Mouse (Mus musculus) neural tube, embryonic 13.5 days (tissue): ENCODE data around the gene Mrpl21. TPM values are rescaled to one million over a fixed set of nuclear protein-coding genes. Genes with fewer than 3 reads are reported as not detected.

ENCODE experiments used
- ATAC-seq: fragments of 200-750 bp; cut with Nextera tagmentation; 2 replicates; pipeline ENCODE4 v1.8.0; 2017; ENCODE audit warnings: low read depth, mild to moderate bottlenecking, moderate TSS enrichment, moderate library complexity
- H3K27ac ChIP-seq: fragments of 300-500 bp; sonication (generic); replicated peaks from 2 replicates; pipeline ENCODE4 v1.5.1; 2015; ENCODE audit warnings: moderate library complexity, mild to moderate bottlenecking, inconsistent platforms
- H3K27me3 ChIP-seq: fragments of 300-500 bp; sonication (generic); 2 replicates; pipeline ENCODE4 v1.6.1; 2015; ENCODE audit warnings: mild to moderate bottlenecking, inconsistent platforms
- H3K36me3 ChIP-seq: fragments of 300-500 bp; sonication (generic); 2 replicates; pipeline ENCODE4 v1.6.1; 2015; ENCODE audit warnings: mild to moderate bottlenecking, inconsistent platforms
- H3K4me1 ChIP-seq: fragments of 300-500 bp; sonication (generic); replicated peaks from 2 replicates; pipeline ENCODE4 v1.6.1; 2015; ENCODE audit warnings: inconsistent platforms
- H3K4me2 ChIP-seq: fragments of 300-500 bp; sonication (generic); 2 replicates; pipeline ENCODE4 v1.6.1; 2015; ENCODE audit warnings: inconsistent platforms, mild to moderate bottlenecking, moderate library complexity
- H3K4me3 ChIP-seq: fragments of 300-500 bp; sonication (generic); 2 replicates; pipeline ENCODE4 v1.5.1; 2015; ENCODE audit warnings: mild to moderate bottlenecking, inconsistent platforms
- H3K9ac ChIP-seq: fragments of 300-500 bp; sonication (generic); 2 replicates; pipeline ENCODE4 v1.6.1; 2015; ENCODE audit warnings: moderate library complexity, mild to moderate bottlenecking, inconsistent platforms
- H3K9me3 ChIP-seq: fragments of 300-500 bp; sonication (generic); 2 replicates; pipeline ENCODE4 v1.6.1; 2016; ENCODE audit warnings: inconsistent platforms
- WGBS: fragments of 180-500 bp; shearing (Covaris S2); methylation state at CpG from one replicate; pipeline ENCODE4 v1.1.7; 2015; 5-methylcytosine and 5-hydroxymethylcytosine counted together
- polyA plus RNA-seq: library from polyadenylated mRNA; unstranded; fragments of >200 nt; fragmentation: Nextera tagmentation; extraction: Ambion mirVana; gene quantifications from 2 replicates; pipeline ENCODE4 v1.2.1, GENCODE M21; 2015

Gene Mrpl21
- polyA plus RNA-seq, 1 experiment from 2014 or later: 112 TPM

- no peaks in the 10 kb centered on the region for H3K9me3 ChIP-seq
- 91% methylated on average over 6 of the region's 6 CpGs for WGBS
These were observed 12.9 kb upstream of the Mrpl21 start for GRCm38 (mm10) chr19:3269803-3270202.

GRCm38 (mm10) chr19:3271366-3271765, 11.3 kb upstream of the Mrpl21 start:
- Histone ChIP-seq H3K4me1 (no peaks in the 10 kb centered on the region), H3K4me2 (no peak overlapping the region), H3K27ac (no peak overlapping the region), H3K36me3 (peaks cover 100% of the 10 kb centered on the region), H3K4me3 (no peak overlapping the region), H3K9me3 (no peaks in the 10 kb centered on the region), H3K9ac (no peak overlapping the region), H3K27me3 (no peaks in the 10 kb centered on the region)
- ATAC-seq: no peak
- 87% methylated on average over 6 of the region's 6 CpGs for WGBS

More at GRCm38 (mm10) chr19:3269803-3270202, 12.9 kb upstream of the Mrpl21 start:
- no peak for ATAC-seq
- peaks cover 100% of the 10 kb centered on the region for H3K36me3 ChIP-seq
- no peak overlapping the region for H3K9ac ChIP-seq
- H3K4me3 ChIP-seq: no peak overlapping the region
- no peak overlapping the region for H3K27ac ChIP-seq
- no peaks in the 10 kb centered on the region for H3K4me1 ChIP-seq
- H3K4me2 ChIP-seq: no peak overlapping the region
- no peaks in the 10 kb centered on the region for H3K27me3 ChIP-seq

GRCm38 (mm10) chr19:3273331-3273730, 9.4 kb upstream of the Mrpl21 start:
- no peaks in the 10 kb centered on the region for H3K9me3 ChIP-seq
- 94% methylated on average over 9 of the region's 9 CpGs for WGBS

GRCm38 (mm10) chr19:3275744-3276365, 6.8 kb upstream of the Mrpl21 start:
- no peak overlapping the region for H3K4me2 ChIP-seq
- H3K4me3 ChIP-seq: no peak overlapping the region
- H3K27ac ChIP-seq: no peak overlapping the region
- WGBS: 84% methylated on average over 3 of the region's 3 CpGs
- H3K27me3 ChIP-seq: no peaks in the 10 kb centered on the region
- no peak for ATAC-seq
- no peaks in the 10 kb centered on the region for H3K9me3 ChIP-seq
- peaks cover 3% of the 10 kb centered on the region; the same call in 1 of the 2 replicates for H3K4me1 ChIP-seq
- H3K36me3 ChIP-seq: peaks cover 93% of the 10 kb centered on the region
- no peak overlapping the region for H3K9ac ChIP-seq

More at GRCm38 (mm10) chr19:3273331-3273730, 9.4 kb upstream of the Mrpl21 start:
- no peak overlapping the region for H3K9ac ChIP-seq
- H3K27me3 ChIP-seq: no peaks in the 10 kb centered on the region
- no peak overlapping the region for H3K27ac ChIP-seq
- H3K4me3 ChIP-seq: no peak overlapping the region
- H3K4me1 ChIP-seq: no peaks in the 10 kb centered on the region
- peaks cover 100% of the 10 kb centered on the region for H3K36me3 ChIP-seq
- H3K4me2 ChIP-seq: no peak overlapping the region
- ATAC-seq: no peak

GRCm38 (mm10) chr19:3281886-3282285, 815 bp upstream of the Mrpl21 start:
- H3K27me3 ChIP-seq: no peaks in the 10 kb centered on the region
- peaks cover 60% of the 10 kb centered on the region for H3K36me3 ChIP-seq
- H3K9me3 ChIP-seq: no peaks in the 10 kb centered on the region
- H3K9ac ChIP-seq: peak overlapping the region; percentile 89
- H3K27ac ChIP-seq: no peak overlapping the region
- H3K4me1 ChIP-seq: peaks cover 28% of the 10 kb centered on the region
- WGBS: 75% methylated on average over 4 of the region's 4 CpGs
- peak overlapping the region; percentile 82 for H3K4me2 ChIP-seq
- ATAC-seq: no peak
- H3K4me3 ChIP-seq: peak overlapping the region; percentile 84

- Histone ChIP-seq H3K4me3 (no peak overlapping the region), H3K27ac (no peak overlapping the region), H3K9ac (no peak overlapping the region), H3K4me1 (peaks cover 3% of the 10 kb centered on the region), H3K36me3 (peaks cover 80% of the 10 kb centered on the region), H3K27me3 (no peaks in the 10 kb centered on the region), H3K4me2 (no peak overlapping the region), H3K9me3 (no peaks in the 10 kb centered on the region)
- ATAC-seq: no peak
- 93% methylated on average over 1 of the region's 1 CpGs for WGBS
These were observed 6.3 kb downstream of the Mrpl21 start for GRCm38 (mm10) chr19:3289006-3289405.

- no peaks in the 10 kb centered on the region for H3K27me3 ChIP-seq
- WGBS: 82% methylated on average over 2 of the region's 2 CpGs
- H3K4me3 ChIP-seq: no peak overlapping the region
- H3K4me1 ChIP-seq: no peaks in the 10 kb centered on the region
- H3K36me3 ChIP-seq: peaks cover 57% of the 10 kb centered on the region
- peak; percentile 83 for ATAC-seq
- no peak overlapping the region for H3K27ac ChIP-seq
- no peaks in the 10 kb centered on the region for H3K9me3 ChIP-seq
- H3K9ac ChIP-seq: no peak overlapping the region
- H3K4me2 ChIP-seq: no peak overlapping the region
These were observed 9.3 kb downstream of the Mrpl21 start for GRCm38 (mm10) chr19:3292028-3292427.

- no peak for ATAC-seq
- Histone ChIP-seq H3K36me3 (peaks cover 47% of the 10 kb centered on the region), H3K4me1 (no peaks in the 10 kb centered on the region), H3K27ac (no peak overlapping the region), H3K4me3 (no peak overlapping the region), H3K27me3 (no peaks in the 10 kb centered on the region), H3K9ac (no peak overlapping the region), H3K4me2 (no peak overlapping the region), H3K9me3 (no peaks in the 10 kb centered on the region)
- 97% methylated on average over 1 of the region's 1 CpGs for WGBS
These were observed 10.3 kb downstream of the Mrpl21 start for GRCm38 (mm10) chr19:3292993-3293392.

- no peak overlapping the region for H3K4me2 ChIP-seq
- no peaks in the 10 kb centered on the region for H3K9me3 ChIP-seq
- H3K4me1 ChIP-seq: no peaks in the 10 kb centered on the region
- H3K9ac ChIP-seq: no peak overlapping the region
- no peak for ATAC-seq
- peaks cover 25% of the 10 kb centered on the region for H3K36me3 ChIP-seq
- 89% methylated on average over 6 of the region's 6 CpGs for WGBS
- H3K4me3 ChIP-seq: no peak overlapping the region
- no peaks in the 10 kb centered on the region for H3K27me3 ChIP-seq
- H3K27ac ChIP-seq: no peak overlapping the region
These were observed 12.5 kb downstream of the Mrpl21 start for GRCm38 (mm10) chr19:3295245-3295644.

- Histone ChIP-seq H3K4me2 (no peak overlapping the region), H3K36me3 (peaks cover 8% of the 10 kb centered on the region), H3K27me3 (no peaks in the 10 kb centered on the region), H3K4me1 (no peaks in the 10 kb centered on the region), H3K4me3 (no peak overlapping the region), H3K9ac (no peak overlapping the region), H3K9me3 (no peaks in the 10 kb centered on the region), H3K27ac (no peak overlapping the region)
- no peak for ATAC-seq
These were observed 14.3 kb downstream of the Mrpl21 start for GRCm38 (mm10) chr19:3297034-3297433.

GRCm38 (mm10) chr19:3297775-3298174, 15.1 kb downstream of the Mrpl21 start:
- Histone ChIP-seq H3K4me2 (no peak overlapping the region), H3K27ac (no peak overlapping the region), H3K36me3 (peaks cover 5% of the 10 kb centered on the region), H3K4me1 (no peaks in the 10 kb centered on the region), H3K27me3 (no peaks in the 10 kb centered on the region), H3K4me3 (no peak overlapping the region), H3K9me3 (no peaks in the 10 kb centered on the region), H3K9ac (no peak overlapping the region)
- ATAC-seq: no peak
- 84% methylated on average over 7 of the region's 7 CpGs for WGBS

GRCm38 (mm10) chr19:3304017-3304416, 21.3 kb downstream of the Mrpl21 start:
- H3K36me3 ChIP-seq: no peaks in the 10 kb centered on the region
- H3K27ac ChIP-seq: no peak overlapping the region
- no peak overlapping the region for H3K9ac ChIP-seq
- no peaks in the 10 kb centered on the region; the same call in 1 of the 2 replicates for H3K27me3 ChIP-seq
- no peaks in the 10 kb centered on the region for H3K4me1 ChIP-seq
- H3K4me2 ChIP-seq: no peak overlapping the region
- H3K9me3 ChIP-seq: no peaks in the 10 kb centered on the region
- ATAC-seq: no peak
- 87% methylated on average over 4 of the region's 4 CpGs for WGBS
- no peak overlapping the region for H3K4me3 ChIP-seq
